Mouse (Mus musculus): Measurements from ENCODE around the gene Stk19. TPM values are rescaled to one million over a fixed set of nuclear protein-coding genes. Genes with fewer than 3 reads are reported as not detected.

The Stk19 gene
- polyA plus RNA-seq, 1 experiment from 2014 or later = 20.5 TPM

GRCm38 (mm10) chr17:34850517-34851125, 13.9 kb upstream of the Stk19 start:
- DNase-seq (ENCODE audit: low spot score) (no peak), ATAC-seq (ENCODE audit: insufficient number of reproducible peaks, low FRiP score, low TSS enrichment, low read depth) (no peak)
- Histone ChIP-seq H3K27me3 (ENCODE audit: control insufficient read depth, insufficient read depth, low read length) (no peaks in the 10 kb centered on the region), H3K9me3 (ENCODE audit: control insufficient read depth, low read length) (no peaks in the 10 kb centered on the region), H3K9ac (ENCODE audit: low read length) (peak overlapping the region; percentile 88), H3K4me1 (ENCODE audit: control insufficient read depth, insufficient read depth, low read length) (peaks cover 16% of the 10 kb centered on the region), H3K36me3 (ENCODE audit: control insufficient read depth, insufficient read depth, low read length) (peaks cover 20% of the 10 kb centered on the region; the same call in 1 of the 2 replicates), H3K27ac (replicated peaks; ENCODE audit: low read depth, low read length) (no peak overlapping the region; the same call in 1 of the 2 replicates), H3K4me2 (ENCODE audit: low read depth, severe bottlenecking) (peak overlapping the region; percentile 71), H3K4me3 (ENCODE audit: low read depth, low read length) (peak overlapping the region; percentile 82)
- 3% methylated on average over 25 of the region's 25 CpGs for WGBS

GRCm38 (mm10) chr17:34849722-34850516, 13.2 kb upstream of the Stk19 start, which contains the start of the genes Skiv2l and Nelfe:
Gene Skiv2l, minus strand, starts transcription at chr17:34850210.
Gene Nelfe, plus strand, starts transcription at chr17:34850391.
- under 1% methylated on average over 65 of the region's 65 CpGs for WGBS
- DNase-seq (ENCODE audit: low spot score) (peak; percentile 98), ATAC-seq (ENCODE audit: insufficient number of reproducible peaks, low FRiP score, low TSS enrichment, low read depth) (peak; percentile 97)
- Histone ChIP-seq H3K27me3 (ENCODE audit: control insufficient read depth, insufficient read depth, low read length) (no peaks in the 10 kb centered on the region), H3K4me3 (ENCODE audit: low read depth, low read length) (peak within 1 kb of the TSS; percentile 82), H3K9me3 (ENCODE audit: control insufficient read depth, low read length) (no peaks in the 10 kb centered on the region), H3K27ac (replicated peaks; ENCODE audit: low read depth, low read length) (no peak within 1 kb of the TSS; the same call in 1 of the 2 replicates), H3K4me1 (ENCODE audit: control insufficient read depth, insufficient read depth, low read length) (peaks cover 16% of the 10 kb centered on the region), H3K9ac (ENCODE audit: low read length) (peak within 1 kb of the TSS; percentile 88), H3K4me2 (ENCODE audit: low read depth, severe bottlenecking) (peak within 1 kb of the TSS; percentile 71), H3K36me3 (ENCODE audit: control insufficient read depth, insufficient read depth, low read length) (peaks cover 20% of the 10 kb centered on the region; the same call in 1 of the 2 replicates)

- no peak overlapping the region for H3K27ac ChIP-seq (replicated peaks; ENCODE audit: low read depth, low read length)
- no peaks in the 10 kb centered on the region for H3K27me3 ChIP-seq (ENCODE audit: control insufficient read depth, insufficient read depth, low read length)
- no peak overlapping the region for H3K4me2 ChIP-seq (ENCODE audit: low read depth, severe bottlenecking)
- no peak overlapping the region for H3K9ac ChIP-seq (ENCODE audit: low read length)
- H3K4me3 ChIP-seq (ENCODE audit: low read depth, low read length) = no peak overlapping the region
- H3K9me3 ChIP-seq (ENCODE audit: control insufficient read depth, low read length) = no peaks in the 10 kb centered on the region
- ATAC-seq (ENCODE audit: insufficient number of reproducible peaks, low FRiP score, low TSS enrichment, low read depth) = no peak
- H3K36me3 ChIP-seq (ENCODE audit: control insufficient read depth, insufficient read depth, low read length) = peaks cover 17% of the 10 kb centered on the region; the same call in 1 of the 2 replicates
- 91% methylated on average over 7 of the region's 7 CpGs for WGBS
- H3K4me1 ChIP-seq (ENCODE audit: control insufficient read depth, insufficient read depth, low read length) = peaks cover 16% of the 10 kb centered on the region
- no peak for DNase-seq (ENCODE audit: low spot score)
Measured at GRCm38 (mm10) chr17:34847615-34848014, 10.9 kb upstream of the Stk19 start.

GRCm38 (mm10) chr17:34847192-34847591, 10.4 kb upstream of the Stk19 start:
- Histone ChIP-seq H3K27ac (replicated peaks; ENCODE audit: low read depth, low read length) (no peak overlapping the region), H3K36me3 (ENCODE audit: control insufficient read depth, insufficient read depth, low read length) (peaks cover 20% of the 10 kb centered on the region; the same call in 1 of the 2 replicates), H3K4me1 (ENCODE audit: control insufficient read depth, insufficient read depth, low read length) (peaks cover 16% of the 10 kb centered on the region), H3K4me2 (ENCODE audit: low read depth, severe bottlenecking) (no peak overlapping the region), H3K27me3 (ENCODE audit: control insufficient read depth, insufficient read depth, low read length) (no peaks in the 10 kb centered on the region), H3K9me3 (ENCODE audit: control insufficient read depth, low read length) (no peaks in the 10 kb centered on the region), H3K4me3 (ENCODE audit: low read depth, low read length) (no peak overlapping the region), H3K9ac (ENCODE audit: low read length) (no peak overlapping the region)
- ATAC-seq (ENCODE audit: insufficient number of reproducible peaks, low FRiP score, low TSS enrichment, low read depth) = no peak
- 90% methylated on average over 6 of the region's 6 CpGs for WGBS
- no peak for DNase-seq (ENCODE audit: low spot score)

GRCm38 (mm10) chr17:34844884-34845283, 8.1 kb upstream of the Stk19 start:
- DNase-seq (ENCODE audit: low spot score) (no peak), ATAC-seq (ENCODE audit: insufficient number of reproducible peaks, low FRiP score, low TSS enrichment, low read depth) (no peak)
- Histone ChIP-seq H3K27ac (replicated peaks; ENCODE audit: low read depth, low read length) (no peak overlapping the region), H3K36me3 (ENCODE audit: control insufficient read depth, insufficient read depth, low read length) (peaks cover 35% of the 10 kb centered on the region; the same call in 1 of the 2 replicates), H3K27me3 (ENCODE audit: control insufficient read depth, insufficient read depth, low read length) (no peaks in the 10 kb centered on the region), H3K4me3 (ENCODE audit: low read depth, low read length) (no peak overlapping the region), H3K4me2 (ENCODE audit: low read depth, severe bottlenecking) (no peak overlapping the region), H3K4me1 (ENCODE audit: control insufficient read depth, insufficient read depth, low read length) (peaks cover 5% of the 10 kb centered on the region), H3K9me3 (ENCODE audit: control insufficient read depth, low read length) (no peaks in the 10 kb centered on the region), H3K9ac (ENCODE audit: low read length) (no peak overlapping the region)
- 94% methylated on average over 13 of the region's 13 CpGs for WGBS

GRCm38 (mm10) chr17:34840736-34841307, 4.1 kb upstream of the Stk19 start:
- ATAC-seq (ENCODE audit: insufficient number of reproducible peaks, low FRiP score, low TSS enrichment, low read depth) (no peak), DNase-seq (ENCODE audit: low spot score) (no peak)
- peaks cover 35% of the 10 kb centered on the region for H3K36me3 ChIP-seq (ENCODE audit: control insufficient read depth, insufficient read depth, low read length)
- WGBS = 86% methylated on average over 6 of the region's 6 CpGs
- H3K27ac ChIP-seq (replicated peaks; ENCODE audit: low read depth, low read length) = no peak overlapping the region
- no peak overlapping the region; the same call in 1 of the 2 replicates for H3K4me2 ChIP-seq (ENCODE audit: low read depth, severe bottlenecking)
- no peaks in the 10 kb centered on the region for H3K27me3 ChIP-seq (ENCODE audit: control insufficient read depth, insufficient read depth, low read length)
- no peak overlapping the region for H3K9ac ChIP-seq (ENCODE audit: low read length)
- H3K4me1 ChIP-seq (ENCODE audit: control insufficient read depth, insufficient read depth, low read length) = peaks cover 12% of the 10 kb centered on the region
- H3K4me3 ChIP-seq (ENCODE audit: low read depth, low read length) = no peak overlapping the region; the same call in 1 of the 2 replicates
- H3K9me3 ChIP-seq (ENCODE audit: control insufficient read depth, low read length) = no peaks in the 10 kb centered on the region

GRCm38 (mm10) chr17:34838785-34839184, 2.0 kb upstream of the Stk19 start:
- Histone ChIP-seq H3K9me3 (ENCODE audit: control insufficient read depth, low read length) (no peaks in the 10 kb centered on the region), H3K27ac (replicated peaks; ENCODE audit: low read depth, low read length) (no peak overlapping the region), H3K36me3 (ENCODE audit: control insufficient read depth, insufficient read depth, low read length) (peaks cover 26% of the 10 kb centered on the region), H3K4me2 (ENCODE audit: low read depth, severe bottlenecking) (no peak overlapping the region), H3K4me3 (ENCODE audit: low read depth, low read length) (no peak overlapping the region), H3K27me3 (ENCODE audit: control insufficient read depth, insufficient read depth, low read length) (no peaks in the 10 kb centered on the region), H3K9ac (ENCODE audit: low read length) (no peak overlapping the region), H3K4me1 (ENCODE audit: control insufficient read depth, insufficient read depth, low read length) (peaks cover 16% of the 10 kb centered on the region)
- 93% methylated on average over 7 of the region's 7 CpGs for WGBS
- DNase-seq (ENCODE audit: low spot score) = no peak
- no peak for ATAC-seq (ENCODE audit: insufficient number of reproducible peaks, low FRiP score, low TSS enrichment, low read depth)
